Mouse (Mus musculus): ENCODE results near the gene Fiz1.

DNA sequence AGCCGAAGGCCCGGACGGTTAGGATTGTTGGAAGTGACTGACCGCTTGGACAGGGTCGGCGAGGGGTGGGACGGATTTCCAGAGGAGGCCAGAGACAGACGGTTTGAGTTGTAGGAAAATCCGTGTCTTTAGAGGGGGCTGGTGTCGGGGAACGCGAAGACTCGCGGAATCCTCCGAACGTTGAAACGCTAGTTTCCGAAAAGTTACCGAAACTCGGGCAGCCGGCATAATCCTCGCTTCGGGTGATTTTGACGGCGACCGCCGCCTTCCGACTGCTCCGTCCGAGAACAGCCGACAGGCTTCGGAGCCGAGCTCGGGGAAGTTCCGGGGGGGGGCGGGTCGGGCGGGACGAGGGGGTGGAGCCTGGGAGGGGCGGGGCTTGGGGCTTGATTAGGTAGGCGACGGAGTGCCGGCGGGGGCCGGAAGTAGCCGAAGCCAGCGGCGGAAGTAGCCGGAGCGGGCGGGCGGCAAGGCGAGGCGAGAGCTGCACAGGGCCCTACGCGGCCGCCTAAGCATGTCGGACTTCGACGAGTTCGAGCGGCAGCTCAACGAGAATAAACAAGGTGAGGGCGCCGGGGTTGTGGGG is 47.4 kb upstream of the Fiz1 start, which contains the start of gene U2af2:
- TF ChIP-seq CTCF (IDR thresholded peaks at IDR 0.05; ENCODE audit: low read depth) = no peak
- no peak for TF ChIP-seq EP300 (IDR thresholded peaks at IDR 0.05; ENCODE audit: low read depth)

Measured in liver, postnatal 0 days (tissue).